Mouse (Mus musculus) CH12.LX (cell line): ENCODE measurements at regions not wholly inside any gene's neighbourhood (a gene's known extent, or its start where the extent isn't known, plus 50 kb on each side); places are given as distances from the start of the nearest gene placed in this dataset.

Experiments
- DNase-seq: peaks from one replicate; pipeline ENCODE4 v3.0.0-alpha.2; 2013; ENCODE audit errors: extremely low read depth
- H3K27ac ChIP-seq: 2 replicates; pipeline ENCODE4 v1.5.1; 2012; ENCODE audit warnings: low read depth, mild to moderate bottlenecking, control low read depth, moderate library complexity; ENCODE audit not compliant: insufficient read depth
- H3K27me3 ChIP-seq: replicated peaks from 2 replicates; pipeline ENCODE3; 2012; ENCODE audit warnings: inconsistent platforms
- H3K36me3 ChIP-seq, 2 experiments: replicated peaks in 1 of 2; 2 replicates each; pipeline versions ENCODE3 to v1.6.1; 2012; ENCODE audit warnings: inconsistent platforms in 1 of 2, low read length in 1 of 2, mild to moderate bottlenecking in 1 of 2, mixed read lengths in 1 of 2, moderate library complexity in 1 of 2; ENCODE audit not compliant: control insufficient read depth in 1 of 2, insufficient read depth in 1 of 2
- H3K4me1 ChIP-seq, 2 experiments: 2 replicates each; pipeline ENCODE4 v1.6.1; 2012; ENCODE audit warnings: inconsistent platforms in 1 of 2, moderate library complexity in 1 of 2; ENCODE audit not compliant: insufficient read depth in 2 of 2, control insufficient read depth in 1 of 2
- H3K4me2 ChIP-seq: 2 replicates; pipeline ENCODE4 v1.6.1; 2012; ENCODE audit warnings: low read depth, mild to moderate bottlenecking, control low read depth; ENCODE audit not compliant: poor library complexity, insufficient read depth, severe bottlenecking
- H3K4me3 ChIP-seq, 3 experiments: fragments of 150-350 bp in 1 of 3; sonication (generic) in 1 of 3; replicated peaks in 1 of 3; 2 replicates each; pipeline versions ENCODE3 to v1.5.1; 2011 to 2012; ENCODE audit warnings: low read depth in 2 of 3, low read length in 2 of 3, mild to moderate bottlenecking in 2 of 3, moderate library complexity in 2 of 3, control low read depth in 1 of 3, improper control_type of control experiment in 1 of 3, inconsistent platforms in 1 of 3, mixed read lengths in 1 of 3; ENCODE audit not compliant: poor library complexity in 1 of 3
- H3K79me2 ChIP-seq: replicated peaks from 2 replicates; pipeline ENCODE4 v1.6.1; 2012; ENCODE audit warnings: mild to moderate bottlenecking, moderate library complexity; ENCODE audit not compliant: control insufficient read depth, poor library complexity, insufficient read depth, severe bottlenecking; ENCODE audit errors: extremely low read depth
- H3K9ac ChIP-seq: 2 replicates; pipeline ENCODE4 v1.6.1; 2012; ENCODE audit warnings: low read depth, mild to moderate bottlenecking, control low read depth, moderate library complexity; ENCODE audit not compliant: insufficient read depth
- H3K9me3 ChIP-seq: replicated peaks from 2 replicates; pipeline ENCODE3; 2012; ENCODE audit warnings: low read length, inconsistent platforms, mixed read lengths
- BHLHE40 ChIP-seq: IDR thresholded peaks from 2 replicates; pipeline ENCODE4 v1.6.1; 2011; ENCODE audit warnings: mild to moderate bottlenecking, low read depth, low read length, improper control_type of control experiment
- CHD1 ChIP-seq: IDR thresholded peaks from 2 replicates; pipeline ENCODE4 v1.6.1; 2012; ENCODE audit warnings: low read depth, low read length, improper control_type of control experiment, inconsistent platforms
- CHD2 ChIP-seq: IDR thresholded peaks from 2 replicates; pipeline ENCODE4 v1.6.1; 2011; ENCODE audit warnings: low read length, improper control_type of control experiment
- ETS1 ChIP-seq: conservative IDR thresholded peaks from 2 replicates; pipeline ENCODE4 v1.6.1; 2012; ENCODE audit warnings: low read depth, mild to moderate bottlenecking, inconsistent platforms, low read length, improper control_type of control experiment, moderate library complexity
- IRF4 ChIP-seq: IDR thresholded peaks from 2 replicates; pipeline ENCODE4 v1.6.1; 2014; ENCODE audit warnings: low read depth, mild to moderate bottlenecking, inconsistent platforms, low read length, improper control_type of control experiment
- JUN ChIP-seq: IDR thresholded peaks from 2 replicates; pipeline ENCODE4 v1.6.1; 2011; ENCODE audit warnings: low read depth, mild to moderate bottlenecking, low read length, improper control_type of control experiment, moderate library complexity; ENCODE audit not compliant: insufficient read depth
- JUND ChIP-seq: conservative IDR thresholded peaks from 2 replicates; pipeline ENCODE4 v1.6.1; 2011; ENCODE audit warnings: low read depth, low read length, improper control_type of control experiment
- KAT2A ChIP-seq: IDR thresholded peaks from 2 replicates; pipeline ENCODE4 v1.6.1; 2012; ENCODE audit warnings: low read length, improper control_type of control experiment, inconsistent platforms; ENCODE audit not compliant: insufficient replicate concordance
- MAFK ChIP-seq: IDR thresholded peaks from 2 replicates; pipeline ENCODE4 v1.6.1; 2011; ENCODE audit warnings: low read length, improper control_type of control experiment; ENCODE audit not compliant: insufficient replicate concordance
- MXI1 ChIP-seq: IDR thresholded peaks from 2 replicates; pipeline ENCODE4 v1.6.1; 2011; ENCODE audit warnings: mild to moderate bottlenecking, low read depth, low read length, improper control_type of control experiment
- MYC ChIP-seq: IDR thresholded peaks from 2 replicates; pipeline ENCODE4 v1.6.1; 2011; ENCODE audit warnings: low read depth, mild to moderate bottlenecking, improper control_type of control experiment, low read length
- PAX5 ChIP-seq: IDR thresholded peaks from 2 replicates; pipeline ENCODE4 v1.6.1; 2012; ENCODE audit warnings: low read length, inconsistent platforms, mixed read lengths
- POLR2A ChIP-seq: IDR thresholded peaks from 2 replicates; pipeline ENCODE4 v1.6.1; 2011; ENCODE audit warnings: low read depth, mild to moderate bottlenecking, improper control_type of control experiment, low read length
- POLR2AphosphoS2 ChIP-seq: IDR thresholded peaks from 2 replicates; pipeline ENCODE4 v1.6.1; 2011; ENCODE audit warnings: low read depth, low read length, improper control_type of control experiment
- RAD21 ChIP-seq: IDR thresholded peaks from 2 replicates; pipeline ENCODE4 v1.6.1; 2011; ENCODE audit warnings: low read depth, mild to moderate bottlenecking, low read length, improper control_type of control experiment, moderate library complexity
- SIN3A ChIP-seq: IDR thresholded peaks from 2 replicates; pipeline ENCODE4 v1.6.1; 2012; ENCODE audit warnings: low read length, improper control_type of control experiment, inconsistent platforms
- SMC3 ChIP-seq: IDR thresholded peaks from 2 replicates; pipeline ENCODE4 v1.6.1; 2011; ENCODE audit warnings: low read depth, low read length, improper control_type of control experiment
- TBP ChIP-seq: conservative IDR thresholded peaks from 2 replicates; pipeline ENCODE4 v1.6.1; 2011; ENCODE audit warnings: low read depth, low read length, improper control_type of control experiment
- TCF12 ChIP-seq: IDR thresholded peaks from 2 replicates; pipeline ENCODE4 v1.6.1; 2014; ENCODE audit warnings: low read depth, mild to moderate bottlenecking, inconsistent platforms, low read length, improper control_type of control experiment
- UBTF ChIP-seq: IDR thresholded peaks from 2 replicates; pipeline ENCODE4 v1.6.1; 2012; ENCODE audit warnings: low read depth, mild to moderate bottlenecking, inconsistent platforms, low read length, improper control_type of control experiment, moderate library complexity
- USF1 ChIP-seq: IDR thresholded peaks from 2 replicates; pipeline ENCODE4 v1.6.1; 2014; ENCODE audit warnings: low read depth, mild to moderate bottlenecking, inconsistent platforms, low read length, improper control_type of control experiment
- ZKSCAN1 ChIP-seq: IDR thresholded peaks from 2 replicates; pipeline ENCODE4 v1.6.1; 2012; ENCODE audit warnings: low read depth, inconsistent platforms, low read length, improper control_type of control experiment, borderline replicate concordance
- ZMIZ1 ChIP-seq: IDR thresholded peaks from 2 replicates; pipeline ENCODE4 v1.6.1; 2012; ENCODE audit warnings: low read depth, mild to moderate bottlenecking, inconsistent platforms, low read length, improper control_type of control experiment
- ZNF384 ChIP-seq: IDR thresholded peaks from 2 replicates; pipeline ENCODE4 v1.6.1; 2012; ENCODE audit warnings: low read depth, low read length, improper control_type of control experiment, inconsistent platforms
- dilution Hi-C: fragments of 300-500 bp; cut with MboI; formaldehyde crosslinking; loops from 2 replicates; pipeline ENCODE4 v1.14.3; 2020; ENCODE audit warnings: low sequenced_read_pairs; ENCODE audit not compliant: extremely low pct_unique_long_range_greater_than_20kb, extremely low pct_ligation_motif_present
- in situ Hi-C: fragments of 300-500 bp; cut with MboI; formaldehyde crosslinking; loops from 3 replicates; pipeline ENCODE4 v1.14.3; 2019; ENCODE audit warnings: low sequenced_read_pairs, low pct_ligation_motif_present, low pct_unique_long_range_greater_than_20kb, mixed read lengths

DNA sequence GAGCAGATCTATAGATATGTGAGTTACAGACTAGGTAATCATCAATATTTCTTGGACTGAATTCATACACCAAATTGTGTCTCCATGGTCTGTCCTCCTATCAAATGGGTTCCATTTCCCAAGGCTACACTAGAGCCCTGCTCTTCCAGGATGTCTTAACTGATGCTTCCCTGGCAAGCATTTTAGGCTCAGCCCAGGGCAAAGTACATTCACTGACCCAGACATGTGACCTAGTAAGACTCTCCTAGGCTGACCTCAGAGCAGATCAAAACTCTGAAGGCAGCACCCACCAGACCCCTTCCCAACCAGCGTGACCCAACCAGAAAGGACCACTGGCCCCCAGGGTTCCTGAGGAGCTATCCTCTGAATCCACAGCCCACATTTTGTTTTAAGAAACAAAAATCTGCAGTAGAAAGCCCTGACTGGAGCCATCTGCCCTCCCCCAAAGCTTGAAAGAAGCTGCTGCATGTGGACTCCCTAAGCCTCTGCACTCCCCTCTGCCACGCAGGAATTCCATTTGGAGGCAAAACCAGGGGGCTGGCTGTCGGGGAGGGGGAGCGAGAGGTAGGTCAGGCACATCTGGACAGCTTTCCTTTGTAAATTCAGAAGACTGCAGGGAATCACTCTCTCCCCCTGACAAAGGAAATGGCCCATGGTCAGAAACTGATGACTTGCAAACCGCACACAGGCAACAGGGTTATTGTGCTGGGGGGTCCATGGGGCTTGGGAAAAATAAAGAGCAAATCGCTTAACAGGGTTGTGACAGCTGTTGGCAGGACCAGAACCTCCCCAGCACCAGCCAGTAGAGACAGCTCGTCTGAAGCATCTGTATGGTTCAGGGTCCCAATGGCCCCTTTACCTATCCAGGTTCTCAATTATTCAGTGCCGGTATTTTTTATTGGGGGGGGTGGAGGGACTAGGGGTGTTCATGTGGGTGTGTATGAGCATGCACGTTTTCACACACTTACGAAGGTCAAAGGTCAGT lies 182.0 kb upstream of the Usp24 start:
- no peak overlapping the region for H3K4me3 ChIP-seq
- in situ Hi-C loops (no loop called here), dilution Hi-C loops (no loop called here)
- no peaks in the 10 kb centered on the region for H3K79me2 ChIP-seq
- no peak overlapping the region for H3K9ac ChIP-seq
- H3K36me3 ChIP-seq, result no peaks in the 10 kb centered on the region
- H3K27me3 ChIP-seq, result no peaks in the 10 kb centered on the region
- no peaks in the 10 kb centered on the region for H3K9me3 ChIP-seq
- TF ChIP-seq CHD2 (no peak), UBTF (no peak), MYC (no peak), USF1 (no peak), RAD21 (no peak), PAX5 (no peak), POLR2A (no peak), POLR2AphosphoS2 (no peak), IRF4 (no peak), CHD1 (no peak), SIN3A (no peak), MXI1 (no peak), TCF12 (no peak), KAT2A (no peak), ETS1 (no peak), ZNF384 (no peak), JUN (no peak), TBP (no peak), JUND (no peak)
- DNase-seq, result no peak
- no peak overlapping the region for H3K27ac ChIP-seq
- peaks cover 0 to 19% of the 10 kb centered on the region in 2 experiments; a peak in 3 of 4 replicates for H3K4me1 ChIP-seq
- H3K4me2 ChIP-seq, result no peak overlapping the region

DNA sequence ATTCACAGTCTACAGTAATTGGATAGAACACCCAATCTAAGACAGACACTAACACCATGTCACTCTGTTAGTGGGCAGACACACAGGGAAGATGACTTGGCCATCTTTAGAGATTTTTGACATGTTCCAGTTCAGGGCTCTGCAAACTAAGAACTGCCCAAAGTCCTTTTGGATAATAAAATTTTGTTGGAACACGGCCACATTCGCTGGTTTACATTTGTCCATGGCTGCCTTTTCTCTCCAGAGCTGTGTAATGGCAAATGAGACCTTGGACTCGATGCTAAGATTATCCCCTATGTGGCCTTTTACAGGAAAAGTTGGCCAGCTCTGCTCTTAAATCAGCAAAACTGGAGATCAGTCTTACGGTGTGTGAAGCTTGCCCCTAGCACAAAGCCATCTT lies 173.3 kb upstream of the Usp24 start:
- no peak for TF ChIP-seq USF1
- TF ChIP-seq RAD21, result no peak
- TF ChIP-seq PAX5, result no peak
- TF ChIP-seq ZKSCAN1, result no peak
- TF ChIP-seq JUN, result no peak
- TF ChIP-seq SMC3, result no peak
- no peak for TF ChIP-seq ZMIZ1
- TF ChIP-seq MAFK, result no peak
- no peak for TF ChIP-seq POLR2AphosphoS2
- TF ChIP-seq KAT2A, result no peak
- TF ChIP-seq BHLHE40, result no peak
- no peak for TF ChIP-seq ETS1
- TF ChIP-seq CHD1, result no peak
- no peak for TF ChIP-seq IRF4
- no peak for TF ChIP-seq TBP
- Histone ChIP-seq H3K4me1 (no peaks in the 10 kb centered on the region), H3K27me3 (no peaks in the 10 kb centered on the region), H3K4me2 (no peak overlapping the region), H3K4me3 (no peak overlapping the region), H3K27ac (no peak overlapping the region), H3K9ac (no peak overlapping the region), H3K79me2 (no peaks in the 10 kb centered on the region), H3K9me3 (no peaks in the 10 kb centered on the region), H3K36me3 (no peaks in the 10 kb centered on the region)
- dilution Hi-C loops, result no loop called here
- no peak for DNase-seq
- in situ Hi-C loops, result no loop called here
